Mouse (Mus musculus): ENCODE measurements at regions not wholly inside any gene's neighbourhood (a gene's known extent, or its start where the extent isn't known, plus 50 kb on each side); places are given as distances from the start of the nearest gene placed in this dataset.

- TF ChIP-seq POLR2A (IDR thresholded peaks at IDR 0.05; ENCODE audit: borderline replicate concordance, extremely low read depth, insufficient read depth, insufficient read length, poor library complexity, severe bottlenecking) (no peak), CTCF (IDR thresholded peaks at IDR 0.05; ENCODE audit: borderline replicate concordance, extremely low read depth, insufficient read depth, insufficient read length) (no peak)
- no peak for DNase-seq (ENCODE audit: low read depth)
Observed at GRCm38 (mm10) chr12:48605423-48605822, 777.0 kb upstream of the Foxg1 start.

- TF ChIP-seq POLR2A (IDR thresholded peaks at IDR 0.05; ENCODE audit: borderline replicate concordance, extremely low read depth, insufficient read depth, insufficient read length, poor library complexity, severe bottlenecking) (no peak), CTCF (IDR thresholded peaks at IDR 0.05; ENCODE audit: borderline replicate concordance, extremely low read depth, insufficient read depth, insufficient read length) (no peak)
- DNase-seq (ENCODE audit: low read depth): peak; percentile 41
Observed at GRCm38 (mm10) chr12:48609391-48609790, 773.1 kb upstream of the Foxg1 start.

- TF ChIP-seq POLR2A (IDR thresholded peaks at IDR 0.05; ENCODE audit: borderline replicate concordance, extremely low read depth, insufficient read depth, insufficient read length, poor library complexity, severe bottlenecking): no peak
- TF ChIP-seq CTCF (IDR thresholded peaks at IDR 0.05; ENCODE audit: borderline replicate concordance, extremely low read depth, insufficient read depth, insufficient read length): no peak
- DNase-seq (ENCODE audit: low read depth): peak; percentile 52
Observed at GRCm38 (mm10) chr12:48612066-48612465, 770.4 kb upstream of the Foxg1 start.

GRCm38 (mm10) chr12:48616337-48616736 lies 766.1 kb upstream of the Foxg1 start:
- no peak for DNase-seq (ENCODE audit: low read depth)
- TF ChIP-seq POLR2A (IDR thresholded peaks at IDR 0.05; ENCODE audit: borderline replicate concordance, extremely low read depth, insufficient read depth, insufficient read length, poor library complexity, severe bottlenecking) (no peak), CTCF (IDR thresholded peaks at IDR 0.05; ENCODE audit: borderline replicate concordance, extremely low read depth, insufficient read depth, insufficient read length) (no peak)

GRCm38 (mm10) chr12:48633559-48633958 lies 748.9 kb upstream of the Foxg1 start:
- peak; percentile 74 for DNase-seq (ENCODE audit: low read depth)
- TF ChIP-seq CTCF (IDR thresholded peaks at IDR 0.05; ENCODE audit: borderline replicate concordance, extremely low read depth, insufficient read depth, insufficient read length): no peak
- TF ChIP-seq POLR2A (IDR thresholded peaks at IDR 0.05; ENCODE audit: borderline replicate concordance, extremely low read depth, insufficient read depth, insufficient read length, poor library complexity, severe bottlenecking): no peak

- peak; percentile 78 for DNase-seq (ENCODE audit: low read depth)
- no peak for TF ChIP-seq CTCF (IDR thresholded peaks at IDR 0.05; ENCODE audit: borderline replicate concordance, extremely low read depth, insufficient read depth, insufficient read length)
- TF ChIP-seq POLR2A (IDR thresholded peaks at IDR 0.05; ENCODE audit: borderline replicate concordance, extremely low read depth, insufficient read depth, insufficient read length, poor library complexity, severe bottlenecking): no peak
Observed at GRCm38 (mm10) chr12:48634671-48635241, 747.7 kb upstream of the Foxg1 start.

GRCm38 (mm10) chr12:48641974-48642373 lies 740.5 kb upstream of the Foxg1 start:
- peak; percentile 53 for DNase-seq (ENCODE audit: low read depth)
- no peak for TF ChIP-seq CTCF (IDR thresholded peaks at IDR 0.05; ENCODE audit: borderline replicate concordance, extremely low read depth, insufficient read depth, insufficient read length)
- TF ChIP-seq POLR2A (IDR thresholded peaks at IDR 0.05; ENCODE audit: borderline replicate concordance, extremely low read depth, insufficient read depth, insufficient read length, poor library complexity, severe bottlenecking): no peak

- peak; percentile 74 for DNase-seq (ENCODE audit: low read depth)
- TF ChIP-seq CTCF (IDR thresholded peaks at IDR 0.05; ENCODE audit: borderline replicate concordance, extremely low read depth, insufficient read depth, insufficient read length): no peak
- no peak for TF ChIP-seq POLR2A (IDR thresholded peaks at IDR 0.05; ENCODE audit: borderline replicate concordance, extremely low read depth, insufficient read depth, insufficient read length, poor library complexity, severe bottlenecking)
Observed at GRCm38 (mm10) chr12:48645135-48645534, 737.3 kb upstream of the Foxg1 start.

GRCm38 (mm10) chr12:48645910-48646309 lies 736.5 kb upstream of the Foxg1 start:
- DNase-seq (ENCODE audit: low read depth): peak; percentile 85
- TF ChIP-seq POLR2A (IDR thresholded peaks at IDR 0.05; ENCODE audit: borderline replicate concordance, extremely low read depth, insufficient read depth, insufficient read length, poor library complexity, severe bottlenecking): no peak
- peak; percentile 64; the same call in 1 of the 2 replicates for TF ChIP-seq CTCF (IDR thresholded peaks at IDR 0.05; ENCODE audit: borderline replicate concordance, extremely low read depth, insufficient read depth, insufficient read length)

- no peak for DNase-seq (ENCODE audit: low read depth)
Observed at GRCm38 (mm10) chr12:48675176-48675575, 707.3 kb upstream of the Foxg1 start.

GRCm38 (mm10) chr12:48680957-48681356 lies 701.5 kb upstream of the Foxg1 start:
- TF ChIP-seq CTCF (IDR thresholded peaks at IDR 0.05; ENCODE audit: borderline replicate concordance, extremely low read depth, insufficient read depth, insufficient read length) (no peak), POLR2A (IDR thresholded peaks at IDR 0.05; ENCODE audit: borderline replicate concordance, extremely low read depth, insufficient read depth, insufficient read length, poor library complexity, severe bottlenecking) (no peak)

More at GRCm38 (mm10) chr12:48675176-48675575, 707.3 kb upstream of the Foxg1 start:
- TF ChIP-seq POLR2A (IDR thresholded peaks at IDR 0.05; ENCODE audit: borderline replicate concordance, extremely low read depth, insufficient read depth, insufficient read length, poor library complexity, severe bottlenecking): no peak
- TF ChIP-seq CTCF (IDR thresholded peaks at IDR 0.05; ENCODE audit: borderline replicate concordance, extremely low read depth, insufficient read depth, insufficient read length): no peak

GRCm38 (mm10) chr12:48705963-48706362 lies 676.5 kb upstream of the Foxg1 start:
- no peak for TF ChIP-seq CTCF (IDR thresholded peaks at IDR 0.05; ENCODE audit: borderline replicate concordance, extremely low read depth, insufficient read depth, insufficient read length)
- TF ChIP-seq POLR2A (IDR thresholded peaks at IDR 0.05; ENCODE audit: borderline replicate concordance, extremely low read depth, insufficient read depth, insufficient read length, poor library complexity, severe bottlenecking): no peak

More at GRCm38 (mm10) chr12:48680957-48681356, 701.5 kb upstream of the Foxg1 start:
- no peak for DNase-seq (ENCODE audit: low read depth)

More at GRCm38 (mm10) chr12:48705963-48706362, 676.5 kb upstream of the Foxg1 start:
- DNase-seq (ENCODE audit: low read depth): no peak
